Mouse (Mus musculus) lung, postnatal 0 days (tissue): Measurements from ENCODE around the gene Kif5a. TPM values are rescaled to one million over a fixed set of nuclear protein-coding genes. Genes with fewer than 3 reads are reported as not detected.

ENCODE experiments used
- ATAC-seq: fragments of 200-750 bp; cut with Nextera tagmentation; 2 replicates; pipeline ENCODE4 v1.8.0; 2017; ENCODE audit warnings: moderate library complexity
- DNase-seq: peaks from one replicate; pipeline ENCODE4 v3.0.0-alpha.2; 2016; ENCODE audit warnings: low spot score
- H3K27ac ChIP-seq: fragments of 300-500 bp; sonication (generic); 2 replicates; pipeline ENCODE4 v1.5.1; 2014; ENCODE audit warnings: antibody characterized with exemption, mild to moderate bottlenecking, low read length, mixed read lengths
- H3K27me3 ChIP-seq: fragments of 300-500 bp; sonication (generic); replicated peaks from 2 replicates; pipeline ENCODE4 v1.6.1; 2014; ENCODE audit warnings: low read length, mixed read lengths; ENCODE audit not compliant: insufficient read depth
- H3K36me3 ChIP-seq: fragments of 300-500 bp; sonication (generic); 2 replicates; pipeline ENCODE4 v1.6.1; 2014; ENCODE audit warnings: low read length, mixed read lengths; ENCODE audit not compliant: insufficient read depth
- H3K4me1 ChIP-seq: fragments of 300-500 bp; sonication (generic); 2 replicates; pipeline ENCODE4 v1.6.1; 2014; ENCODE audit warnings: antibody characterized with exemption, low read depth, low read length, mixed read lengths; ENCODE audit not compliant: insufficient read depth
- H3K4me2 ChIP-seq: fragments of 300-500 bp; sonication (generic); replicated peaks from 2 replicates; pipeline ENCODE4 v1.6.1; 2014; ENCODE audit warnings: low read depth, mild to moderate bottlenecking, low read length, moderate library complexity, mixed read lengths
- H3K4me3 ChIP-seq: fragments of 300-500 bp; sonication (generic); 2 replicates; pipeline ENCODE4 v1.5.1; 2014; ENCODE audit warnings: low read depth, low read length
- H3K9ac ChIP-seq: fragments of 300-500 bp; sonication (generic); replicated peaks from 2 replicates; pipeline ENCODE4 v1.6.1; 2014; ENCODE audit warnings: low read depth, mild to moderate bottlenecking
- H3K9me3 ChIP-seq: fragments of 300-500 bp; sonication (generic); 2 replicates; pipeline ENCODE4 v1.6.1; 2016; ENCODE audit warnings: low read length, mixed read lengths
- CTCF ChIP-seq: IDR thresholded peaks from 2 replicates; pipeline ENCODE4 v1.5.1; 2016; ENCODE audit warnings: antibody characterized with exemption, mild to moderate bottlenecking
- EP300 ChIP-seq: IDR thresholded peaks from 2 replicates; pipeline ENCODE4 v1.6.1; 2016; ENCODE audit warnings: antibody characterized with exemption, mild to moderate bottlenecking, control low read depth
- WGBS: fragments of 180-500 bp; shearing (Covaris S2); extraction: QIAGEN DNeasy Blood & Tissue Kit; methylation state at CpG from one replicate; pipeline ENCODE4 v1.1.7; 2014; 5-methylcytosine and 5-hydroxymethylcytosine counted together
- polyA plus RNA-seq: library from polyadenylated mRNA; unstranded; fragments of >200 nt; fragmentation: Nextera tagmentation; extraction: Ambion mirVana; gene quantifications from 2 replicates; pipeline ENCODE4 v1.2.1, GENCODE M21; 2015

Gene Kif5a
- polyA plus RNA-seq, 1 experiment from 2014 or later, result 0.12 TPM

DNA sequence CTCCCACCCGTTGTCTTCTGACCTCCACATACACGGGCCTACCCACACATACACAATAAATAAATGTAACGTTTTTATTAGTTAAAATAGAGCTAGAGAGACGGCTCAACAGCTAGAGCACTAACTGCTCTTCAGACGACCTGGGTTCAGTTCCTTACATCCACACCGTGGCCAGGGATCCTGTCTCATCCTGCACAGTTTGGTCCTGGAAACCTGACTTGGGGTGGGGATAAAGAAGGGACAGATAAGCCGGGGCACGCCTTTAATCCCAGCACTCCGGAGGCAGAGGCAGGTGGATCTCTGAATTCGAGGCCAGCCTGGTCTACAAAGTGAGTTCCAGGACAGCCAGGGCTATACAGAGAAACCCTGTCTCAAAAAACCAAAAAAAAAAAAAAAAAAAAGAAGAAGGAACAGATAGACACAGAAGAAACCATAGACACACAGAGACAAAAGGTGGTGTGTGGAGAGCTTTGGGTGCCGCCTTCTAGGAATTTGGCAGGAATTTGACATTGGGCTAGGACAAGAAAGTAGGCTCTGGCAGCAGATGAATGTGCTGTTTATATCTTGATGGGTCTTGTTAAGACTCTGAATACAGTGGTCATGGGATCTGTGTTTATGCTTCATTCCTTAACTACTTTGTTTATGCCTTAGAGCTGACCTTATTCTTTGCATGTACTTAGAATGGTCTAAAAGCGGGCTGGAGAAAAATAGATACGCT lies 49.3 kb downstream of the Kif5a start:
- ATAC-seq (no peak), DNase-seq (no peak)
- H3K27ac ChIP-seq, result no peak overlapping the region
- 73% methylated on average over 12 of the region's 13 CpGs for WGBS
- H3K4me1 ChIP-seq, result peaks cover 6% of the 10 kb centered on the region; the same call in 1 of the 2 replicates
- no peaks in the 10 kb centered on the region for H3K36me3 ChIP-seq
- H3K4me2 ChIP-seq, result no peak overlapping the region
- no peaks in the 10 kb centered on the region for H3K27me3 ChIP-seq
- no peaks in the 10 kb centered on the region for H3K9me3 ChIP-seq
- TF ChIP-seq CTCF (no peak), EP300 (no peak)
- no peak overlapping the region for H3K9ac ChIP-seq
- no peak overlapping the region for H3K4me3 ChIP-seq

DNA sequence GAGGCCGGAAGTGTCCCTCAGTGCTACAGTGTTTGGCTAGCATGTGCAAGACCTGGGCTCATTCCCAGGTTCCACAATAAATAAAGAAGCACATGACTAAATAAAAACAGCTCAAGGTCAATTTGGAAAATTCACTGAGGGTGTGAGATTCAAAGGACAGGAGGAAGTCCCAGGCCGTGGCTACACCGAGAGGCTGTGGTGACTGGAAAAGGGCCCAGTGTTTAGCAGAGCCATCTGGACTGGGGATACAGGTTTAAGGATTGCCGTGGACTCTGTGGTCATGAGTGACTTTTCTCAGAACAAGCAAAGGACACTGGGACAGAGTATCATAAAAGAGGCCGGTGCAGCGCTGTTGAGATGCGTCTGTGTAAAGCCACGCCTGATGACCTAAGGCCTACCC lies 49.9 kb downstream of the Kif5a start:
- no peak overlapping the region for H3K9ac ChIP-seq
- H3K27ac ChIP-seq, result no peak overlapping the region
- ATAC-seq (no peak), DNase-seq (no peak)
- 87% methylated on average over 8 of the region's 8 CpGs for WGBS
- peaks cover 6% of the 10 kb centered on the region; the same call in 1 of the 2 replicates for H3K4me1 ChIP-seq
- 0 out of 2 replicates have a peak, but pooled peaks cover 4% of the 10 kb centered on the region for H3K36me3 ChIP-seq
- no peak overlapping the region for H3K4me2 ChIP-seq
- TF ChIP-seq EP300 (no peak), CTCF (no peak)
- H3K9me3 ChIP-seq, result no peaks in the 10 kb centered on the region
- no peak overlapping the region for H3K4me3 ChIP-seq
- H3K27me3 ChIP-seq, result no peaks in the 10 kb centered on the region

DNA sequence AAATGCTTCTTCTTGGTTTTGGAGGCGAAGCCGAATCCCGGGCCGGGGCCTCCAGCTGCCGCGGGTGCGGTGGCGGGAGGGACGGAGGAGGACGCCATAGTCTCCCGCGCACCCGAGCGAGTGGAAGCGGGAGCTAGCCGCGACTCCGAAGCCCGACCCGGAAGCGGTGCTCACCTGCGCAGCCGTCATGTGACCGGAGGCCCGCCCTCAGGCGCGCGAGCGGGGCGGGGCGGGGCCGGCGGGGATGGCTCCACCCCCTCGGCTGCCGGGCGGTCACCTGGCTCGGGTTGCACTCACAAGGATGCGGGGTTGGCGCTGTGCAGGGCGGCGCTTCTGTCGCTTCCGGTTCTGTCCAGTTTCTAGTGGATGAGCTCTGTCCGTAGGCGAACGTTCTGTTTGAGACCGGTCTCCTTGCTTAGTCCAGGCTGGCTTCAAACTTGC lies 51.7 kb downstream of the Kif5a start, which contains the start of gene Pip4k2c:
Pip4k2c (minus strand) TSS at position 172 of the 441 bp plus-strand sequence.
- no peaks in the 10 kb centered on the region for H3K27me3 ChIP-seq
- H3K4me1 ChIP-seq, result peaks cover 6% of the 10 kb centered on the region; the same call in 1 of the 2 replicates
- H3K4me2 ChIP-seq, result peak within 1 kb of the TSS; percentile 94
- TF ChIP-seq CTCF (no peak), EP300 (no peak)
- H3K36me3 ChIP-seq, result peaks cover 7% of the 10 kb centered on the region; the same call in 1 of the 2 replicates
- H3K9ac ChIP-seq, result peak within 1 kb of the TSS; percentile 63
- WGBS, result under 1% methylated on average over 41 of the region's 47 CpGs
- peak; percentile 93 for DNase-seq
- H3K4me3 ChIP-seq, result peak within 1 kb of the TSS; percentile 81
- H3K9me3 ChIP-seq, result no peaks in the 10 kb centered on the region
- peak; percentile 98 for ATAC-seq
- peak within 1 kb of the TSS; percentile 78 for H3K27ac ChIP-seq

DNA sequence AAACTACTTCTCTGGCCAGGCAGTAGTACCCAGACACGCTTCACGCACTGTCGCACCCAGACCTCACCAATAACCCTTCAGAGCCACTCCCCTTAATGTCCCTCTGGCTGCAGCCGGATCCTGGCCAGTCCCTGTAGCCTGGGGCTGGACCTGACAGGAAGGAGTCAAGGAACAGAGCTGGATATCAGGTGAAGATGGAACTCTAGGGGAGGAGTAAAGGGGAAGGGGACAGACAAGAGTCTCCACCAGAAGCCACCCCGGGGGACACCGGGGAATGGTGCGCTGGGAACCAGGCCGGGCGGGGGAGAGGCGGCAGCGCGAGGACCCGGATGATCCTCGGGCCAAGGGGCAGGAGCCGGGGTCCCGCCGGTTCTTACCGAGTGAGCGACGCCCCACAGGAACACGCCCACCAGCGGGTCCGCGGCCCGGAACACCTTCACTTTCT lies 52.2 kb downstream of the Kif5a start:
- peak overlapping the region; percentile 78 for H3K27ac ChIP-seq

DNA sequence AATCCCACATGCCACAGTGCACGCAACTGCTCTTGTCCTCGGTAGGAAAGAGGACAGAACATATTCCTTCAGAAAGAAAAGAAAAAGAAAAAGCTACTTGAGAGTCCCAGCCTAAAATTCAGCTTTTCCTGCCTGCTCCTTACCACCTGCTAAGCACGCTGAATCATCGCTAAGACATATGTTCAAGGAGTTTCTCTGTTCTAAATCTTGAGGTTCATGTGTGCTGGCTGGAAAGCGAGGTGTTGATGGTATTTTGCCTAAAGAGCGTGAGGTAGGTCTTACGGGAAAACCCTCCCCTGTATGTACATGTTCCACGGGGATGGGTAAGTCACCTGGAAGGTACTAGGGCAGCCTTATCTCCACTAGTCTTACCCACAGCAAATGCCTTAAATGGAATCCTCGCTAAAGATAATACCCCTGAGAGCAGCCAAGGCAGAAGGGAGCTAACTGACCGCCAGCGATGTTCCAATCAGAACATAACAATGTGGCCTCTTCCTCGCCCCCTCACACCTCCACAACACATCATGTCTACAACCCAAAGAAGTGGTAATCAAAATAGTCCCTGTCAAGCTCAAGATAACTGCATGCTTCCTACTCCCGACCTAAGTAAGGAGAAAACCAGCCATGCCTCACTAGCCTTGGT lies 53.1 kb downstream of the Kif5a start:
- H3K4me1 ChIP-seq, result peaks cover 6% of the 10 kb centered on the region; the same call in 1 of the 2 replicates
- ATAC-seq, result no peak
- no peak for DNase-seq
- WGBS, result 78% methylated on average over 13 of the region's 13 CpGs
- no peaks in the 10 kb centered on the region for H3K9me3 ChIP-seq
- no peak overlapping the region for H3K9ac ChIP-seq
- TF ChIP-seq EP300 (no peak), CTCF (no peak)
- no peak overlapping the region for H3K27ac ChIP-seq
- H3K4me2 ChIP-seq, result peak overlapping the region; percentile 94
- peak overlapping the region; percentile 81; the same call in 1 of the 2 replicates for H3K4me3 ChIP-seq
- H3K36me3 ChIP-seq, result peaks cover 7% of the 10 kb centered on the region; the same call in 1 of the 2 replicates
- H3K27me3 ChIP-seq, result no peaks in the 10 kb centered on the region

More for the DNA sequence above, 52.2 kb downstream of the Kif5a start:
- WGBS, result 2% methylated on average over 25 of the region's 25 CpGs
- peaks cover 6% of the 10 kb centered on the region; the same call in 1 of the 2 replicates for H3K4me1 ChIP-seq
- peak overlapping the region; percentile 94 for H3K4me2 ChIP-seq
- no peaks in the 10 kb centered on the region for H3K27me3 ChIP-seq
- ATAC-seq, result peak; percentile 70
- H3K9me3 ChIP-seq, result no peaks in the 10 kb centered on the region
- DNase-seq, result peak; percentile 62
- peak overlapping the region; percentile 63 for H3K9ac ChIP-seq
- TF ChIP-seq CTCF, result no peak
- TF ChIP-seq EP300, result no peak
- peaks cover 7% of the 10 kb centered on the region; the same call in 1 of the 2 replicates for H3K36me3 ChIP-seq
- peak overlapping the region; percentile 81 for H3K4me3 ChIP-seq

DNA sequence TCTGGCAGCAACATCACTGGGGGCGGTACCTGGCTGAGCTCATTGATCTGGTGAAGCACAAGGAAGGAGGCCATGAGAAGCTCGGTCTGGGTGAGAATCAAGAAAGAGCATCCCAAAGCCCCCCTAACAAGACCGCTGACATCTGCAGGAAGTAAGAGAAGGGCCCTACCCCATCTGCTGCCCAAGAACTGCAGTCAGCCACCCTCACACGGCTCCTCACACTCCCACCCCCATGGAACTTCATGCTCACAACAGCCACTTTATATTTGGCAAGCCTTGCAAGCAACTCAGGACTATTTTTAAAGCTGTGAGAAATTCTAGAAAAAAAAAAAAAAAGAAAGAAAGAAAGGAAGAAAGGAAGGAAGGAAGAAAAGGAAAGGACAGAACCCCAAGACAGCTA lies 54.2 kb downstream of the Kif5a start:
- 59% methylated on average over 4 of the region's 4 CpGs for WGBS
- Histone ChIP-seq H3K27me3 (no peaks in the 10 kb centered on the region), H3K9ac (no peak overlapping the region), H3K4me3 (no peak overlapping the region), H3K36me3 (peaks cover 7% of the 10 kb centered on the region; the same call in 1 of the 2 replicates), H3K9me3 (no peaks in the 10 kb centered on the region), H3K4me2 (no peak overlapping the region), H3K27ac (no peak overlapping the region), H3K4me1 (peaks cover 6% of the 10 kb centered on the region; the same call in 1 of the 2 replicates)
- TF ChIP-seq CTCF (no peak), EP300 (no peak)
- DNase-seq (no peak), ATAC-seq (no peak)
